Mouse (Mus musculus): Measurements from ENCODE around the gene Eif4b. TPM values are rescaled to one million over a fixed set of nuclear protein-coding genes. Genes with fewer than 3 reads are reported as not detected.
A peak's percentile ranks its signal among the peaks of the same experiment; 100 is the strongest.

The Eif4b gene
- total RNA-seq, 4 experiments from 2014 or later, result 175 to 212 (median 192) TPM

GRCm38 (mm10) chr15:102101672-102102541 lies 28.3 kb downstream of the Eif4b start:
- no peak for DNase-seq (ENCODE audit: low spot score in 2 of 2)

- DNase-seq (ENCODE audit: low spot score in 2 of 2), result no peak
These were observed 29.1 kb downstream of the Eif4b start for GRCm38 (mm10) chr15:102102548-102103121.

- no peak for DNase-seq (ENCODE audit: low spot score in 2 of 2)
These were observed 29.9 kb downstream of the Eif4b start for GRCm38 (mm10) chr15:102103371-102103946.

- DNase-seq (ENCODE audit: low spot score in 2 of 2), result no peak
These were observed 30.5 kb downstream of the Eif4b start for GRCm38 (mm10) chr15:102103947-102104555.

GRCm38 (mm10) chr15:102105360-102105759 lies 31.8 kb downstream of the Eif4b start:
- no peak for DNase-seq (ENCODE audit: low spot score in 2 of 2)

GRCm38 (mm10) chr15:102105764-102106730 lies 32.5 kb downstream of the Eif4b start:
- DNase-seq (ENCODE audit: low spot score in 2 of 2), result no peak

- no peak for DNase-seq (ENCODE audit: low spot score in 2 of 2)
These were observed 33.3 kb downstream of the Eif4b start for GRCm38 (mm10) chr15:102106754-102107456.

DNA sequence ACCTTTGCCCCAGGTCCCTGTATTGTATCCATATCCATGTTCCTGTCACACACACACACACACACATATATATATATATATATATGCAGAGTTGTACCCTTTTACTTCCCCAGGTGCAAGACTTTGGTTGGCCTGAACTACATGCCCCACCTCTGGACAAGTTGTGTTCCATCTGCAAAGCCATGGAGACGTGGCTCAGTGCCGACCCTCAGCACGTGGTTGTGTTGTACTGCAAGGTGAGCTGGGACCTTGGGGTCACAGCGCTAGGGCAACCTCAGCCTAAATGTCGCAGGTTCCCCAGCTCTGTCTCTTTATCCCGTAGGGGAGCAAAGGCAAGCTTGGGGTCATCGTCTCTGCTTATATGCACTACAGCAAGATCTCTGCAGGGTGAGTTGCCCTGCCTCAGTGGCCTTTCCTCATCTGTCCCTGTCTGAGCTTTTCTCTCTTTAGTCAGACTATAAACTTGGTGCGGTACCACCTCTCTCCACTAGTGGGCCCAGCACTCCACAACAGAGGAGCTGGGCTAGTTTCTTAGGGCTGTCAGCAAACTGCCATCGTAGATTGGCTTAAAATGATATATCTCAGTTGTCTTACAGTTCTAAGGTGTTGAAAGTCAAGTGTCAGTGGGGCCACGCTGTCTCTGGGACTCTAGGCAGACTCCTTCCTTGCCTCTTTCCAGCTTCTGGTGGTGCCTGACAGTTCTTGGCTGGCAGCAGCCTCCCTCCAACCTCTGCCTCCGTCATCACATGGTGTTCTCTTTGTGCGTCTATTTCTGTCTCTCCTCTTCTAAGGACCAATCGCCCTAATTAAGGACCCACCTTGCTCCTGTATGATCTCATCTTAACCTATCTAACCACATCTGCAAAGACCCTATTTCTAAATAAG lies 34.4 kb downstream of the Eif4b start:
- DNase-seq (ENCODE audit: low spot score in 2 of 2), result peak in 1 of 2 experiments; percentile 79

- DNase-seq (ENCODE audit: low spot score in 2 of 2), result peak in 1 of 2 experiments; percentile 82
These were observed 35.3 kb downstream of the Eif4b start for GRCm38 (mm10) chr15:102108651-102109525.

GRCm38 (mm10) chr15:102110271-102110670 lies 36.7 kb downstream of the Eif4b start:
- no peak for DNase-seq (ENCODE audit: low spot score in 2 of 2)

DNA sequence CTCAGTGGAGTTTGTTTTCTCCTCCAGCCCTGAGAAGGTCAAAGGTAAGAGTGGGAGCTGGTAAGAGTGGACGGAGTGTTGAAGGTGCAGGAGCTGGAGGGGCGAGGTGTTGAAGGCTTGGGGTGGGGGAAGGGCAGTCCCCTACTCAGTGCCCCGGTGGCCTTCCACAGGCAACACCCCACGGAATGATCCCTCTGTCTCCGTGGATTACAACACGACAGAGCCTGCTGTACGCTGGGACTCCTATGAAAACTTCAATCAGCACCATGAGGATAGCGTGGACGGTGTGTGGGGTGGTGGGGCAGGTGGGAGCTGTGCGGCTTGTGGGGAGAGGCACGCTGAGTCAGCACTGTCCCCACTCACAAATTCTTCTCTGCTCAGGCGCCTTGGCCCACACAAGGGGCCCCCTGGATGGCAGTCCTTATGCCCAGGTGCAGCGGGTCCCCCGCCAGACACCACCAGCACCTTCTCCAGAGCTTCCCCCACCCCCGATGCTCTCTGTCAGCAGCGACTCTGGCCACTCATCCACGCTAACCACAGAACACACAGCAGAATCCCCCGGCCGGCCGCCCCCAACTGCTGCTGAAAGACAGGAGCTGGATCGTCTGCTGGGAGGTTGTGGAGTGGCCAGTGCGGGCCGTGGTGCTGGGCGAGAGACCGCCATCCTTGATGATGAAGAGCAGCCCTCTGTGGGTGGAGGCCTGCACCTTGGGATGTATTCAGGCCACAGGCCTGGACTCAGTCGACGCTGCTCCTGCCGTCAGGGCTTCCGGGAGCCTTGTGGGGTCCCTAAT lies 37.3 kb downstream of the Eif4b start:
- no peak for DNase-seq (ENCODE audit: low spot score in 2 of 2)

DNA sequence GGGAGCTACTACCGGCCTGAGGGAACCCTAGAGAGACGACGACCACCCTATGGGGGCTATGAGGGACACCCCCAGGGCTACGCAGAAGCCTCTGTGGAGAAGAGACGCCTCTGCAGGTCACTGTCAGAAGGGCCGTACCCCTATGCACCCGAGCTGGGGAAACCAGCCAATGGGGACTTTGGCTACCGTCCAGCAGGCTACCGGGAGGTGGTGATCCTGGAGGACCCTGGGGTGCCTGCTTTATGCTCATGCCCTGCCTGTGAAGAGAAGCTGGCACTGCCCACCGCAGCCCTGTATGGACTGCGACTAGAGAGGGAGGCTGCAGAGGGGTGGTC lies 37.9 kb downstream of the Eif4b start:
- no peak for DNase-seq (ENCODE audit: low spot score in 2 of 2)

DNA sequence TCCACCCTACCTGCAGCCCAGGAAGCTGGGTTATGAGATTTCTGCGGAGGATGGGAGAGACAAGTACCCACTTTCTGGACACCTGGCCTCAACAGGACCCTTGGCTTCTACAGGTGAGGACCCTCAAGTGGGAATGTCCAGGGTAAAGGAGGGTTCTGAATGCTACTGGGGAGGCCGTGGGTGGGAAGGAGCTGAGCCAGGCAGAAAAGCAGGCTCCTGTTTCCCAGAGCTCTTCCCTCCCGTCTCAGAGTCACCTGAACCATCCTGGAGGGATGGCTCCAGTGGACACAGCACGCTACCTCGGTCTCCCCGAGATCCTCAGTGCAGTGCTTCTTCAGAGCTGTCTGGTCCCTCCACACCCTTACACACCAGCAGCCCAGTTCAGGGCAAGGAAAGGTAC lies 38.6 kb downstream of the Eif4b start:
- no peak for DNase-seq (ENCODE audit: low spot score in 2 of 2)

GRCm38 (mm10) chr15:102112827-102113226 lies 39.3 kb downstream of the Eif4b start:
- DNase-seq (ENCODE audit: low spot score in 2 of 2), result no peak

- DNase-seq (ENCODE audit: low spot score in 2 of 2), result no peak
These were observed 40.1 kb downstream of the Eif4b start for GRCm38 (mm10) chr15:102113674-102114073.

DNA sequence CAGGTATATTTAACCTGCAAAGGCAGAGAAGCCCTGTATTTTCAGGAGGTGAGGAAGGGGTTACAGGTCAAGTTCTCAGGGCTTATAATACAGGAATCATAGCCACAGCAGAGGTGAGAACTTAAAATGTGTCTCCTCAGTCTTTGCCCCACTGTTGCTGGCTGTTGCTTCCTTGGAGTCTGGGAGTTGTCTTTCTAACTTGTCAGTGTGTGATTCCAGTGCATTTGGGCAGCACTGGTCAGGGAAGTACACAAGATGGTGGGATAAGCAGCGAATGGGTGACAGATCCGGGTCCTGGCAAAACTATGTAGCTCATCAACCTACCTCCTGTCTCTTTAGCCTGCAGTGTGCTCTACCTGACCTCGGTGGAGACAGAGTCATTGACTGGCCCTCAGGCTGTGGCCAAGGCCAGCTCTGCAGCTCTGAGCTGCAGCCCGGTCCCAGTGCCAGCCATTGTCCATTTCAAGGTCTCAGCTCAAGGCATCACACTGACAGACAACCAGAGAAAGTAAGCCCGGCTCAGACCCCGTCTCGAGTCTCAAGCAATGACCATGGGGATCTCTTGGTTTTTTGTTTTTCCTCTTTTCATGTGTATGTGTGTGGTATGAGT lies 41.2 kb downstream of the Eif4b start:
- no peak for DNase-seq (ENCODE audit: low spot score in 2 of 2)

- no peak for DNase-seq (ENCODE audit: low spot score in 2 of 2)
These were observed 42.2 kb downstream of the Eif4b start for GRCm38 (mm10) chr15:102115731-102116231.
